Mouse (Mus musculus): ENCODE data around the gene Grwd1. TPM values are rescaled to one million over a fixed set of nuclear protein-coding genes. Genes with fewer than 3 reads are reported as not detected.

Grwd1 gene
- polyA plus RNA-seq, 1 experiment from 2014 or later = 33.5 TPM

DNA sequence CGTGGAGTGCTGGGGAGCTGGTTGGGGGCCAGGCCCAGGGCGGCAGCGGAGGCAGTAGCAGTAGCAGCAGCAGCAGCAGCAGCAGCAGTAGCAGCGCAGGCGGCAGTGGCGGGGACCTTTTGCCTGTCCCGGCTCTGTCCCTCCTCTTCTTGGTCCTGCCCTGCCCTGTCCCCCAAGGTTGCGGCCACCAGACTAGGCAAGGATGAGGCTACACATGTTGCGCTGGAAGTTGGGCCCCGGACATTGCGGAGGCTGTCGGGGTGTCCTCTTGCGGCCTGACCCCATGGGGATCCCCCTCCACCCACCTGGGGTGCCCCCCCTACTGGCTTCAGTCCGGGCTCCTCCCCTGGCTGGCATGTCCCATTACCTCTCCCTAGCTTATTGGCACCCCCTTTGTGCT, 39.0 kb upstream of the Grwd1 start:
- peak overlapping the region; percentile 54 for H3K4me2 ChIP-seq (ENCODE audit: low read length)
- no peak overlapping the region for H3K27ac ChIP-seq (replicated peaks in 1 of 2; ENCODE audit: control insufficient read depth in 1 of 2, insufficient read depth in 1 of 2, low read depth in 2 of 2, low read length in 2 of 2)
- WGBS = 2% methylated on average over 12 of the region's 14 CpGs
- no peak for ATAC-seq (ENCODE audit: insufficient number of reproducible peaks, insufficient read depth, low FRiP score, low read depth)
- H3K4me3 ChIP-seq (ENCODE audit: control insufficient read depth in 1 of 2, insufficient read depth in 1 of 2, low read depth in 1 of 2, low read length in 2 of 2) = peak overlapping the region in 1 of 2 experiments; percentile 20; a peak in 2 of 4 replicates
- peaks cover 28 to 52% of the 10 kb centered on the region in 2 experiments for H3K4me1 ChIP-seq (ENCODE audit: control insufficient read depth in 2 of 2, insufficient read depth in 2 of 2, low read length in 2 of 2)
- H3K36me3 ChIP-seq (ENCODE audit: control insufficient read depth, insufficient read depth, low read length) = peaks cover 10% of the 10 kb centered on the region
- no peaks in the 10 kb centered on the region for H3K9me3 ChIP-seq (ENCODE audit: control insufficient read depth, low read length)
- peak overlapping the region; percentile 63 for H3K9ac ChIP-seq (ENCODE audit: low read length)
- peaks cover 40% of the 10 kb centered on the region for H3K27me3 ChIP-seq (ENCODE audit: control insufficient read depth, insufficient read depth, low read length)

DNA sequence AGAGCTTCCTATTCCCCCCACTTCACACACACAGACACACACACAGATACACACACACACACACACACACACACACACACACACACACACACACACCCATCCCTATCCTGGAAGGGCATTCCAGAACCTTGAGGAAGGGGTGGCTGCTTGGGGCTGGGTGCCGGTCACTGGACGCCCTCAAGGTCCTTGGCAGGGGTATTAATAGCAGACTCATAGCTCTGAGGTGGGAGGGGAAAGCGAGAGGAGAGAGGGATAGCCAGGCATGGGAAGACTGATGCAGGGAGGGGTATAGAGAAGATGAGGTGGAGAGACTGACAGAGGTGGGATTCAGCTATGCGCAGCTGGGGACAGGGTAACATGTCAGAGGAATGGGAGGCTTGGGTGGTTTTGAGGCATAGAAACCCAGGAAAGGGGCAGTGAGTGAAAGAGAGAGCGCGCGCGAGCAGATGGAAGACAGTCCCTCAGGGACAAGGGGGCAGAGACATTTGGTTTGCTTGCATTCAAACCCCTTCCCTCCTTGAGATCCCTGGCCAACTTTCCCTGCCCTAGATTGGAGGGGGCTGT, 38.4 kb upstream of the Grwd1 start:
- peaks cover 4% of the 10 kb centered on the region for H3K36me3 ChIP-seq (ENCODE audit: control insufficient read depth, insufficient read depth, low read length)
- peak overlapping the region in 1 of 2 experiments; percentile 20; a peak in 2 of 4 replicates for H3K4me3 ChIP-seq (ENCODE audit: control insufficient read depth in 1 of 2, insufficient read depth in 1 of 2, low read depth in 1 of 2, low read length in 2 of 2)
- peaks cover 26 to 46% of the 10 kb centered on the region in 2 experiments for H3K4me1 ChIP-seq (ENCODE audit: control insufficient read depth in 2 of 2, insufficient read depth in 2 of 2, low read length in 2 of 2)
- peaks cover 40% of the 10 kb centered on the region for H3K27me3 ChIP-seq (ENCODE audit: control insufficient read depth, insufficient read depth, low read length)
- no peak overlapping the region for H3K27ac ChIP-seq (replicated peaks in 1 of 2; ENCODE audit: control insufficient read depth in 1 of 2, insufficient read depth in 1 of 2, low read depth in 2 of 2, low read length in 2 of 2)
- H3K9me3 ChIP-seq (ENCODE audit: control insufficient read depth, low read length) = no peaks in the 10 kb centered on the region
- H3K9ac ChIP-seq (ENCODE audit: low read length) = peak overlapping the region; percentile 63
- WGBS = 17% methylated on average over 8 of the region's 8 CpGs
- peak overlapping the region; percentile 54 for H3K4me2 ChIP-seq (ENCODE audit: low read length)
- ATAC-seq (ENCODE audit: insufficient number of reproducible peaks, insufficient read depth, low FRiP score, low read depth) = no peak

DNA sequence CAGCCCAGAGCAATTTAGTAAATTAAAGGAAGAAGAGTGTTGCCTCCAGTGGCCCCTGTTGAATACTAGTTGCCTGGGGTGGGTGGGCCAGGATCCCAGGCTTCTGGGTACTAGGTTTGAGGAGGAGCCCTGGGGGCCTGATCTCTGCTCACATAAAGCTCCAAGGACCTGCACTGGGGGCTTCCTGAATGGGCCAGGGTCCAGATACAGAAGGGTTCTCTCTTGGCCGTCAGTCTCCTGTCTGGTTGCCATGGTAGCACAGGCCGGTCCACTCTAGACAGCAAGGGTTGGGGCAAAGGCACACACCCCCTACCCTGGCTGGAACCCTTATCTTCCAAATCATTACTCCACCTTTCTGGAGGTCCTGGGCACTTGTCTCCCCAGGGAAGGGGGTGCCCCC, 37.1 kb upstream of the Grwd1 start:
- Histone ChIP-seq H3K4me3 (ENCODE audit: control insufficient read depth in 1 of 2, insufficient read depth in 1 of 2, low read depth in 1 of 2, low read length in 2 of 2) (no peak overlapping the region), H3K36me3 (ENCODE audit: control insufficient read depth, insufficient read depth, low read length) (no peaks in the 10 kb centered on the region), H3K4me2 (ENCODE audit: low read length) (no peak overlapping the region), H3K27ac (replicated peaks in 1 of 2; ENCODE audit: control insufficient read depth in 1 of 2, insufficient read depth in 1 of 2, low read depth in 2 of 2, low read length in 2 of 2) (no peak overlapping the region), H3K4me1 (ENCODE audit: control insufficient read depth in 2 of 2, insufficient read depth in 2 of 2, low read length in 2 of 2) (peaks cover 21 to 39% of the 10 kb centered on the region in 2 experiments), H3K9me3 (ENCODE audit: control insufficient read depth, low read length) (no peaks in the 10 kb centered on the region), H3K9ac (ENCODE audit: low read length) (no peak overlapping the region), H3K27me3 (ENCODE audit: control insufficient read depth, insufficient read depth, low read length) (peaks cover 40% of the 10 kb centered on the region)
- WGBS = 38% methylated on average over 2 of the region's 2 CpGs
- no peak for ATAC-seq (ENCODE audit: insufficient number of reproducible peaks, insufficient read depth, low FRiP score, low read depth)

DNA sequence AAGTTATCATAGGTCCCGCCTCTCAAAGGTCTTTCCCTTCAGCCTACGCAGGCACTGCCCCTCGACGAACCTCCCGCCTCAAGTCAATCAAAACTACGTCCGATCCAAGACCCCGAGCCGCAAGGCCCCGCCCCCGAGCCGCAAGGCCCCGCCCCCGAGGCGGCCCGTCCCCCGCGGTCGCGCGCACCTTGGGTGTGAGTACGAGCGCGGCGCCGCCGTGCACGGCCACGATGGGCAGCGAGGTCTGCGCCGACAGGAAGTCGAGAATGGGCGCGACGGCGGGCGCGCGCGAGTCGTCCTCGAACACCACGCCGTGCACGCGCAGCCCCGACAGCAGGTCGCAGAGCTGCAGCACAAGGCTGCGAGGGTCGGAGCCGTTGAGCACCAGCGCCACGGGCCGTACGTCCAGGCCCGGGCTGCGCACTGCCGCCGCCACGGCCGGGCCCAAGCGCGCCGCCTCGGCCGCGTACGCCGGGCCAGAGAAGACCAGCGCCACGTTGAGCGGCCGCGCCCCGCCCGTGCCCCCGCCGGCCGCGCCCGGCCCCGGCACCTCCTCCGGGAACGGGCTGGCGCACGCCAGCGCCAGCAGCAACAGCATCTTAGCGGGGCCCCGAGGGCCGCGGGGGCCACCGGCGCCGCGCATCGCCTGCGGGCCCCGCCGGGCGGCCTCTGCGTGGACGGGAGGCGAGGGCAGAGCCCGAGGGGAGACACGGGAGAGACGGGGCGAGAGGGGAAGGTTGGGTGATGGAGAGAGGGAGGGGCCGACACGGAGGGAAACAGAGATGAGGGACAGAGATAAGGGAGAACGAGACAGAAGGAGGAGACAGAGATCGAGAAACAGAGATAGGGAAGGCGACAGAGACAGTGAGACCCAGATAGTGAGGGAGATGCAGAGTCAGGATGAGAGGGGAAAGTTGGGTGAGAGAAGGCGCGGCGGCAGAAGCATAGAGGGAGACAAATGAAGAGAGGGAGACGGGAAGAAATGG, 35.5 kb upstream of the Grwd1 start:
- ATAC-seq (ENCODE audit: insufficient number of reproducible peaks, insufficient read depth, low FRiP score, low read depth) = peak; percentile 59
- Histone ChIP-seq H3K4me1 (ENCODE audit: control insufficient read depth in 2 of 2, insufficient read depth in 2 of 2, low read length in 2 of 2) (peaks cover 21 to 39% of the 10 kb centered on the region in 2 experiments), H3K36me3 (ENCODE audit: control insufficient read depth, insufficient read depth, low read length) (no peaks in the 10 kb centered on the region), H3K4me3 (ENCODE audit: control insufficient read depth in 1 of 2, insufficient read depth in 1 of 2, low read depth in 1 of 2, low read length in 2 of 2) (peak overlapping the region; percentile 52 to 74), H3K4me2 (ENCODE audit: low read length) (peak overlapping the region; percentile 87), H3K27me3 (ENCODE audit: control insufficient read depth, insufficient read depth, low read length) (peaks cover 33% of the 10 kb centered on the region), H3K27ac (replicated peaks in 1 of 2; ENCODE audit: control insufficient read depth in 1 of 2, insufficient read depth in 1 of 2, low read depth in 2 of 2, low read length in 2 of 2) (peak overlapping the region in 1 of 2 experiments; percentile 44; a peak in 1 of 4 replicates), H3K9ac (ENCODE audit: low read length) (peak overlapping the region; percentile 89), H3K9me3 (ENCODE audit: control insufficient read depth, low read length) (no peaks in the 10 kb centered on the region)
- WGBS = 1% methylated on average over 112 of the region's 117 CpGs

DNA sequence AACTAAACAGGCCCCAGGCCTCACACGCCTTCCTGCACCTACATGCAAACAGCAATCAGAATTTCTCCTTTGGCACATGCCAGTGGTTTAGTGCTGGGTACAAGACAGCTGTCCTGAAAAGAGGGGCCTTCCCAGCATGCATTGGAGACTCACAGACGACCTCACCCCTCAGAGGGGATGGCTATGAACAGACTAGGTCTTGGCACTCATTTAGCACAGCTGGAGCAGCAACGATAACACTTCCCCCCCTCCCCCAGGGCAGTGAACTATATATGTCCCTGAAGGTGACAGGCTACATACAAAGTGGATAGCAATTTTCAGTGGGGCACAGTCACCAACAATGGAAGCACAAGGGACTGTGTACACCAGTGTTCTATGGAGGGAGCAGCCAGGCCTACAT, 33.7 kb upstream of the Grwd1 start:
- ATAC-seq (ENCODE audit: insufficient number of reproducible peaks, insufficient read depth, low FRiP score, low read depth) = no peak

DNA sequence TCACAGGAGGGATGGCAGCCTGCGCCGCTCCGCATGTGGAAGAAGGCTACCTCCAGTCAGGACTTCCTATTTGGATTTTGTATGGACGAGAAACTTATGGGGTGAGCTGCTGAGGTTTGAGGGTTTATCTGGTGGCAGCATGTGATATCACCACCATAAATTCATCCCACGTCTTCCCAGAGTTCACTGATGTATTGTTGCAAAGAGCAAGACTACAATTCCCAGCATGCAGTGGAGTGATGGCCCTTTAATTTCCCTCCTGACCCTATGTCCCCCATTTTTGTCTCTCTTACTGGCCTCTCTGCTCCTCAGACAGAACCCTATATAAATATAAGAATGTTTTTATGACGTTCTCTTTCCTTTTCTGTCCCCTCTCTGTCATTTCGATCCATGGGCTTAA, 32.1 kb upstream of the Grwd1 start:
- no peaks in the 10 kb centered on the region for H3K36me3 ChIP-seq (ENCODE audit: control insufficient read depth, insufficient read depth, low read length)
- no peak overlapping the region for H3K27ac ChIP-seq (replicated peaks in 1 of 2; ENCODE audit: control insufficient read depth in 1 of 2, insufficient read depth in 1 of 2, low read depth in 2 of 2, low read length in 2 of 2)
- no peak for ATAC-seq (ENCODE audit: insufficient number of reproducible peaks, insufficient read depth, low FRiP score, low read depth)
- H3K9ac ChIP-seq (ENCODE audit: low read length) = no peak overlapping the region
- H3K27me3 ChIP-seq (ENCODE audit: control insufficient read depth, insufficient read depth, low read length) = peaks cover 22% of the 10 kb centered on the region
- H3K4me1 ChIP-seq (ENCODE audit: control insufficient read depth in 2 of 2, insufficient read depth in 2 of 2, low read length in 2 of 2) = peaks cover 9 to 14% of the 10 kb centered on the region in 2 experiments; a peak in 2 of 4 replicates
- no peaks in the 10 kb centered on the region for H3K9me3 ChIP-seq (ENCODE audit: control insufficient read depth, low read length)
- no peak overlapping the region for H3K4me2 ChIP-seq (ENCODE audit: low read length)
- WGBS = 80% methylated on average over 7 of the region's 7 CpGs
- no peak overlapping the region for H3K4me3 ChIP-seq (ENCODE audit: control insufficient read depth in 1 of 2, insufficient read depth in 1 of 2, low read depth in 1 of 2, low read length in 2 of 2)

More for the DNA sequence above, 33.7 kb upstream of the Grwd1 start:
- H3K27ac ChIP-seq (replicated peaks in 1 of 2; ENCODE audit: control insufficient read depth in 1 of 2, insufficient read depth in 1 of 2, low read depth in 2 of 2, low read length in 2 of 2) = no peak overlapping the region
- H3K36me3 ChIP-seq (ENCODE audit: control insufficient read depth, insufficient read depth, low read length) = no peaks in the 10 kb centered on the region
- H3K4me3 ChIP-seq (ENCODE audit: control insufficient read depth in 1 of 2, insufficient read depth in 1 of 2, low read depth in 1 of 2, low read length in 2 of 2) = no peak overlapping the region
- H3K9ac ChIP-seq (ENCODE audit: low read length) = no peak overlapping the region
- no peaks in the 10 kb centered on the region for H3K9me3 ChIP-seq (ENCODE audit: control insufficient read depth, low read length)
- WGBS = 54% methylated on average over 3 of the region's 3 CpGs
- H3K27me3 ChIP-seq (ENCODE audit: control insufficient read depth, insufficient read depth, low read length) = peaks cover 19% of the 10 kb centered on the region
- H3K4me1 ChIP-seq (ENCODE audit: control insufficient read depth in 2 of 2, insufficient read depth in 2 of 2, low read length in 2 of 2) = peaks cover 15 to 23% of the 10 kb centered on the region in 2 experiments
- H3K4me2 ChIP-seq (ENCODE audit: low read length) = no peak overlapping the region

DNA sequence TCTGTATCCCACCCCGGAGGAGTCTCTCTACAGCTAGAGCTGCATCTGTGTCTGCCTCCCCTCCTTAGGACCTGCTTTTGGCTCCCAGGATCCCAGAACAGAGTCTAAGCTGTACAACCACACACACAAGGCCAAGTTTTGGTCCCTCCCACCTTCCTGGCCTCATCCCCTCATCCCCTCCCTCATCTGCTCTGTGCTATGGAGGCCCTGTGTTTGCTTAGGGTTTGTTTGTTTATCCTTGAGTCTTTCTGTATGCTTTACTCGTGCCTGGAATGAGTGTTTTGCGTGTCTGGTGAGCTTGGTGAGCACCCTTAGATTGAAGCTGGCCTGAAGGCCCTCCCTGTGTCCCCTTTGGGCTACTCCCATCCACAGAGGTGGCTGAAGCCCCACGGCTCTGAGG, 28.3 kb upstream of the Grwd1 start:
- Histone ChIP-seq H3K36me3 (ENCODE audit: control insufficient read depth, insufficient read depth, low read length) (no peaks in the 10 kb centered on the region), H3K4me1 (ENCODE audit: control insufficient read depth in 2 of 2, insufficient read depth in 2 of 2, low read length in 2 of 2) (peaks cover 0 to 9% of the 10 kb centered on the region in 2 experiments; a peak in 3 of 4 replicates), H3K9ac (ENCODE audit: low read length) (no peak overlapping the region), H3K4me3 (ENCODE audit: control insufficient read depth in 1 of 2, insufficient read depth in 1 of 2, low read depth in 1 of 2, low read length in 2 of 2) (no peak overlapping the region), H3K9me3 (ENCODE audit: control insufficient read depth, low read length) (no peaks in the 10 kb centered on the region), H3K27me3 (ENCODE audit: control insufficient read depth, insufficient read depth, low read length) (peaks cover 35% of the 10 kb centered on the region), H3K4me2 (ENCODE audit: low read length) (no peak overlapping the region), H3K27ac (replicated peaks in 1 of 2; ENCODE audit: control insufficient read depth in 1 of 2, insufficient read depth in 1 of 2, low read depth in 2 of 2, low read length in 2 of 2) (no peak overlapping the region)
- 55% methylated on average over 4 of the region's 4 CpGs for WGBS
- ATAC-seq (ENCODE audit: insufficient number of reproducible peaks, insufficient read depth, low FRiP score, low read depth) = no peak

All from heart, embryonic 14.5 days (tissue).